Mouse (Mus musculus) brain, embryonic 14.5 days (tissue): ENCODE data around the gene Vangl2.

Experiments
- CTCF ChIP-seq: fragments of 200-500 bp; IDR thresholded peaks from 2 replicates; pipeline ENCODE4 v1.5.1; 2012; ENCODE audit warnings: inconsistent platforms, mild to moderate bottlenecking, moderate library complexity, borderline replicate concordance; ENCODE audit not compliant: insufficient read depth, insufficient read length; ENCODE audit errors: extremely low read depth
- POLR2A ChIP-seq: fragments of 200-500 bp; IDR thresholded peaks from 2 replicates; pipeline ENCODE4 v1.6.1; 2012; ENCODE audit warnings: mild to moderate bottlenecking, inconsistent platforms, borderline replicate concordance; ENCODE audit not compliant: poor library complexity, insufficient read depth, insufficient read length, severe bottlenecking; ENCODE audit errors: extremely low read depth

GRCm38 (mm10) chr1:172015312-172015939 is 12.8 kb downstream of the Vangl2 start:
- no peak for TF ChIP-seq POLR2A
- no peak for TF ChIP-seq CTCF
